Mouse (Mus musculus): Measurements from ENCODE around the gene Ddx39.

The Ddx39 gene

GRCm38 (mm10) chr8:83715031-83715690, at the start of gene Ddx39:
TSS of gene Ddx39 (plus strand) at chr8:83715177.
- peak; percentile 95 for DNase-seq

GRCm38 (mm10) chr8:83665969-83666865, 48.8 kb upstream of the Ddx39 start, which contains the start of gene Ptger1:
TSS of gene Ptger1 (plus strand) at chr8:83666678.
- DNase-seq = peak; percentile 30 to 48

GRCm38 (mm10) chr8:83666866-83667234, 48.1 kb upstream of the Ddx39 start:
- DNase-seq = peak in 1 of 2 experiments; percentile 39

GRCm38 (mm10) chr8:83667526-83667925, 47.5 kb upstream of the Ddx39 start:
- DNase-seq = peak; percentile 55 to 61

- peak; percentile 86 to 87 for DNase-seq
Measured at GRCm38 (mm10) chr8:83668010-83668916, 46.7 kb upstream of the Ddx39 start.

- peak in 1 of 2 experiments; percentile 31 for DNase-seq
Measured at GRCm38 (mm10) chr8:83669013-83669412, 46.0 kb upstream of the Ddx39 start.

- DNase-seq = no peak
Measured at GRCm38 (mm10) chr8:83672936-83673335, 42.0 kb upstream of the Ddx39 start.

- DNase-seq = no peak
Measured at GRCm38 (mm10) chr8:83674497-83674896, 40.5 kb upstream of the Ddx39 start.

GRCm38 (mm10) chr8:83679866-83680265, 35.1 kb upstream of the Ddx39 start:
- DNase-seq = no peak

- DNase-seq = no peak
Measured at GRCm38 (mm10) chr8:83680603-83681002, 34.4 kb upstream of the Ddx39 start.

GRCm38 (mm10) chr8:83681099-83681498, 33.9 kb upstream of the Ddx39 start:
- no peak for DNase-seq

- no peak for DNase-seq
Measured at GRCm38 (mm10) chr8:83684517-83684916, 30.5 kb upstream of the Ddx39 start.

- no peak for DNase-seq
Measured at GRCm38 (mm10) chr8:83689264-83689663, 25.7 kb upstream of the Ddx39 start.

- DNase-seq = no peak
Measured at GRCm38 (mm10) chr8:83693609-83694236, 21.3 kb upstream of the Ddx39 start.

- no peak for DNase-seq
Measured at GRCm38 (mm10) chr8:83694369-83695160, 20.4 kb upstream of the Ddx39 start.

- DNase-seq = no peak
Measured at GRCm38 (mm10) chr8:83695351-83696106, 19.4 kb upstream of the Ddx39 start.

GRCm38 (mm10) chr8:83697374-83698220, 17.4 kb upstream of the Ddx39 start:
- DNase-seq = peak in 1 of 2 experiments; percentile 13

- peak; percentile 63 to 68 for DNase-seq
Measured at GRCm38 (mm10) chr8:83698291-83698660, 16.7 kb upstream of the Ddx39 start.

GRCm38 (mm10) chr8:83698661-83699453, 16.1 kb upstream of the Ddx39 start, which contains the start of gene Pkn1:
TSS of gene Pkn1 (minus strand) at chr8:83699179.
- peak; percentile 80 to 86 for DNase-seq
